Mouse (Mus musculus) midbrain, postnatal 0 days (tissue): Measurements from ENCODE around the gene Pcnx2. TPM values are rescaled to one million over a fixed set of nuclear protein-coding genes. Genes with fewer than 3 reads are reported as not detected.

Experiments used
- ATAC-seq: fragments of 200-750 bp; cut with Nextera tagmentation; 2 replicates; pipeline ENCODE4 v1.8.0; 2017; ENCODE audit warnings: moderate number of reproducible peaks, mild to moderate bottlenecking, moderate TSS enrichment, moderate library complexity; ENCODE audit not compliant: low FRiP score
- DNase-seq: peaks from one replicate; pipeline ENCODE4 v3.0.0-alpha.2; 2015; ENCODE audit warnings: low spot score
- H3K27ac ChIP-seq: fragments of 300-500 bp; sonication (generic); 2 replicates; pipeline ENCODE4 v1.5.1; 2014; ENCODE audit warnings: low read depth, mild to moderate bottlenecking, low read length, mixed read lengths
- H3K27me3 ChIP-seq: fragments of 300-500 bp; sonication (generic); 2 replicates; pipeline ENCODE4 v1.6.1; 2014; ENCODE audit warnings: low read length, control low read depth, mixed read lengths; ENCODE audit not compliant: insufficient read depth
- H3K36me3 ChIP-seq: fragments of 300-500 bp; sonication (generic); 2 replicates; pipeline ENCODE4 v1.6.1; 2014; ENCODE audit warnings: low read length, control low read depth, mixed read lengths; ENCODE audit not compliant: insufficient read depth
- H3K4me1 ChIP-seq: fragments of 300-500 bp; sonication (generic); 2 replicates; pipeline ENCODE4 v1.6.1; 2014; ENCODE audit warnings: mild to moderate bottlenecking, control low read depth, antibody characterized with exemption, low read length, mixed read lengths; ENCODE audit not compliant: insufficient read depth
- H3K4me2 ChIP-seq: fragments of 300-500 bp; sonication (generic); 2 replicates; pipeline ENCODE4 v1.6.1; 2014; ENCODE audit warnings: low read depth, mild to moderate bottlenecking, low read length, mixed read lengths; ENCODE audit not compliant: poor library complexity, severe bottlenecking
- H3K4me3 ChIP-seq: fragments of 300-500 bp; sonication (generic); 2 replicates; pipeline ENCODE4 v1.5.1; 2014; ENCODE audit warnings: low read depth, mild to moderate bottlenecking, low read length, moderate library complexity
- H3K9ac ChIP-seq: fragments of 300-500 bp; sonication (generic); replicated peaks from 2 replicates; pipeline ENCODE4 v1.6.1; 2014; ENCODE audit warnings: mild to moderate bottlenecking, low read length, moderate library complexity, mixed read lengths; ENCODE audit not compliant: poor library complexity, severe bottlenecking
- H3K9me3 ChIP-seq: fragments of 300-500 bp; sonication (generic); 2 replicates; pipeline ENCODE4 v1.6.1; 2016; ENCODE audit warnings: low read length, control low read depth
- CTCF ChIP-seq: IDR thresholded peaks from 2 replicates; pipeline ENCODE4 v1.5.1; 2016; ENCODE audit warnings: antibody characterized with exemption, mild to moderate bottlenecking
- WGBS: fragments of 180-500 bp; shearing (Covaris S2); extraction: QIAGEN DNeasy Blood & Tissue Kit; methylation state at CpG from one replicate; pipeline ENCODE4 v1.1.7; 2014; 5-methylcytosine and 5-hydroxymethylcytosine counted together
- polyA plus RNA-seq: library from polyadenylated mRNA; unstranded; fragments of >200 nt; fragmentation: Nextera tagmentation; extraction: Ambion mirVana; gene quantifications from 2 replicates; pipeline ENCODE4 v1.2.1, GENCODE M21; 2015
- total RNA-seq: library from RNA; depleted of rRNA; stranded (reverse); fragments of >200 nt; gene quantifications from 2 replicates; pipeline ENCODE4 v1.2.3, GENCODE M21; 2014

Gene Pcnx2
- total and polyA plus RNA-seq, 2 experiments from 2014 or later, result 3.2 to 16.4 TPM

DNA sequence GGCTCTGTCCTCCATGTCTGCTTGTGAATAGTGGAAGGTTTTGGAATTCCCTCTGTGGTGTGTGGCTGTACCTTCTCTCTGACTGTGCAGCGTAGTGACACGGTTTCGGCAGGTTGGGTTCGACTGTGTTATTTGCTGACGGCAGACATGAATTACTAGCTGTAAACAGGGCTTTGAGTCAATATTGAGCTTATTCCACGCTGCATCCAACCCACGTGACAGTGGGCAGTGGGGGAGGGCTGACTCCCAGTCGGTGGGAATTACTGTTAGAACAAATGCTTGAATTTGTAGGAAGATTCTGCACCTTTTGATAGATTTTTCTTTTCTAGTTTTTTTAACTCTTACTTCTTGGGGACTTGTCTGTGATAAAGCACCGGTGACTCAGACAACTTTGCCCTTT, 16.3 kb upstream of the Pcnx2 start:
- DNase-seq (no peak), ATAC-seq (no peak)
- no peaks in the 10 kb centered on the region for H3K36me3 ChIP-seq
- H3K4me1 ChIP-seq, result no peaks in the 10 kb centered on the region
- no peak overlapping the region for H3K4me2 ChIP-seq
- H3K27ac ChIP-seq, result no peak overlapping the region
- TF ChIP-seq CTCF, result no peak
- no peak overlapping the region for H3K9ac ChIP-seq
- H3K4me3 ChIP-seq, result no peak overlapping the region
- H3K9me3 ChIP-seq, result no peaks in the 10 kb centered on the region
- 82% methylated on average over 9 of the region's 9 CpGs for WGBS
- H3K27me3 ChIP-seq, result peaks cover 31% of the 10 kb centered on the region

DNA sequence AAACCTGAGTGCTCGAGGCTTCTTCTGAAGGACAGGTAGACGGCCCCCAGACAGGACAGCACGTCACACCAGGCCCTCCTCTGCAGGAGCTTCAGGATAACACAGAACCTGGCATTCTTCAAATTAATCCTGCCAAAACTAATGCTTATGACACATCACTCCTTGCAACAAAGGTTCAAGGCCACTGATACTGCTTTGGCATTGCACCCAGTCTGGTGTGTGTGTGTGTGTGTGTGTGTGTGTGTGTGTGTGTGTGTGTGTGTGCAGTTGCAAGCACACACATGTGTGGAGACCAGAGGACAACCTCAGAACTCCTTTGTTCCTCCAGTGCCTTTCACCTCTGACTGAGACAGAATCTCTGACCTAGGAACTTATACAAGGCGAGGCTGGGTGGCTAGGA, 15.1 kb upstream of the Pcnx2 start:
- Histone ChIP-seq H3K4me3 (no peak overlapping the region), H3K36me3 (no peaks in the 10 kb centered on the region), H3K4me2 (no peak overlapping the region), H3K9me3 (no peaks in the 10 kb centered on the region), H3K27ac (no peak overlapping the region), H3K9ac (no peak overlapping the region), H3K4me1 (no peaks in the 10 kb centered on the region), H3K27me3 (peaks cover 43% of the 10 kb centered on the region)
- ATAC-seq (no peak), DNase-seq (no peak)
- 89% methylated on average over 4 of the region's 4 CpGs for WGBS
- no peak for TF ChIP-seq CTCF

DNA sequence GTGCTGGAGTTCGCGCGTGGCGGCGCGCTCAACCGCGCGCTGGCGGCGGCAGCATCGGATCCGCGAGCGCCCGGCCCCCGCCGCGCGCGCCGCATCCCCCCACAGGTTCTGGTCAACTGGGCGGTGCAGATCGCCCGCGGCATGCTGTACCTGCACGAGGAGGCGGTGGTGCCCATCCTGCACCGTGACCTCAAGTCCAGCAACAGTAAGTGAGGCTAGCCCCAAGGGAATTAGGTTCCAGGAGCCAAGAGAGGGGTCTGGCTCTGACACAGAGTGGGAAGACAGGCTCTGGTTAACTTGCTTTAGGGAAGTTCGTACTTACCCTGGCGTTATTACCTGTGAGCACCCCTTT, 13.1 kb upstream of the Pcnx2 start:
- Histone ChIP-seq H3K4me3 (peak overlapping the region; percentile 68), H3K9ac (peak overlapping the region; percentile 50), H3K9me3 (no peaks in the 10 kb centered on the region), H3K4me2 (peak overlapping the region; percentile 97), H3K27ac (no peak overlapping the region), H3K27me3 (peaks cover 43% of the 10 kb centered on the region), H3K36me3 (no peaks in the 10 kb centered on the region), H3K4me1 (no peaks in the 10 kb centered on the region)
- no peak; the same call in 1 of the 2 replicates for TF ChIP-seq CTCF
- DNase-seq (no peak), ATAC-seq (no peak)
- WGBS, result 3% methylated on average over 29 of the region's 31 CpGs

DNA sequence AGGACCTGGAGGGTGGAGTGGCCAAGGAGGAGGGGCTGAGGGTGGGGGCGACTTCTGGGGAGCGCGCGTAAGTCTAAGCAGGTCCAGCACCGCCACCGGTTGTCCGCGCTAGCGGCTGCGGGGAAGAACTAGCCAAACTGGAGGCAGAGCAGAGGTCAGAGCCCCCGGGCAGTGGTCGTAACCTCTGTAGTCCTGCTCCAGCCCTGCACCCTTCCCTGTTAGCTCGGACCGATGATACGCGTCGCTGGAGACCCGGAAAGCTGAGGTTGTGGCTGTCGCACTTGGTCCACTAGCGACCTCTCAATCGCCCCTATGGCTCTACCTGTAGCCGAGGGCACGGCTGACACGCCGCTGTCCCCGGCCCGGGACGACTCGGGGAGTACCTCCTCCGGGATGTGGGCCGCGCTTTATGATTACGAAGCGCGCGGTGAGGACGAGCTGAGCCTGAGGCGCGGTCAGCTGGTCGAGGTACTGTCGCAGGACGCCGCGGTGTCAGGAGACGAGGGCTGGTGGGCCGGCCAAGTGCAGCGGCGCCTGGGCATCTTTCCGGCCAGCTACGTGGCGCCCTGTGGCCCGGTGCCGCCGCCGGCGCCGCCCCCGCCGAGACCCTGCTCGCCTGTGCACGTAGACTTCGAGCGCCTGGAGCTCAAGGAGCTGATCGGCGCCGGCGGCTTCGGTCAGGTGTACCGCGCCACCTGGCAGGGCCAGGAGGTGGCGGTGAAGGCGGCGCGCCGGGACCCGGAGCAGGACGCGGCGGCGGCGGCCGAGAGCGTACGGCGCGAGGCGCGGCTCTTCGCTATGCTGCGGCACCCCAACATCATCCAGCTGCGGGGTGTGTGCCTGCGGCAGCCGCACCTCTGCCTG, 12.5 kb upstream of the Pcnx2 start, which contains the start of gene Map3k21:
Gene Map3k21, plus strand, starts transcription at position 86 of the 864 bp plus-strand sequence.
- peak within 1 kb of the TSS; percentile 68 for H3K4me3 ChIP-seq
- DNase-seq (peak; percentile 19), ATAC-seq (peak; percentile 69)
- peaks cover 43% of the 10 kb centered on the region for H3K27me3 ChIP-seq
- no peaks in the 10 kb centered on the region for H3K4me1 ChIP-seq
- peak; percentile 15; the same call in 1 of the 2 replicates for TF ChIP-seq CTCF
- peak within 1 kb of the TSS; percentile 97 for H3K4me2 ChIP-seq
- H3K9me3 ChIP-seq, result no peaks in the 10 kb centered on the region
- peak within 1 kb of the TSS; percentile 50 for H3K9ac ChIP-seq
- WGBS, result under 1% methylated on average over 84 of the region's 93 CpGs
- H3K27ac ChIP-seq, result no peak within 1 kb of the TSS
- H3K36me3 ChIP-seq, result no peaks in the 10 kb centered on the region

DNA sequence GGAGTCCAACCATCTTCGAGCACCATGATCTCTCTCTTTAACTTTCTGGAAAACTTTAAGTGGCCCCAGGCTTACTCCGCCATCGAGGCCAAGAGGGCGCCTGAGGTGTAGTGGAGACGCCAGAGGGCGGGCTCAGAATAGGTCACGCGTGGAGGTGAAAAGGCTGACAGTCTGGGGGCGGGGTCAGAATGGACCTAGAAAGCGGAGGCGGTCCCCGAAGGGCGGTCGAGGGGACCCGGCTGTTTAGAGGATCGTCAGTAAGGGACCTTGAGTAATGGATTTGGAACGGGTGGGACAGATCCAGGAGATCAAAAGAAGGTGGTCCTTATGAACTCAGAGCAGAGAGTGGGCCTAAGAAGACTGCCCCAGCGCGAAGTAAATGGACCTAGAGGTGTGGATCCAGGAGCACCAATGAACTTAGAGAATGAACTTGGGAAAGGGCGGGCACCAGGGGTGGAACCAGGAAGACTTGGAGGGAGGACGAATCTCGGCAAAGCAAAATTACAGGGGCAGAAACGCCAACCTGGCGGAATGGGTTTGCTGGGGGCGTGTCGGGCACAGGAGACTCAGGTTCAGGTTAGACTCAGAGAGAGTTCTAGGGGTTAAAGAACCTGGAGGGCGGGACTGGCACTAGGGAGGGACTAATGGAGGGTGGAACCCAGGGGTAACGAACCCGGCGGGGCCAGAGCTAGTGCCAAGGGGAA, 11.7 kb upstream of the Pcnx2 start:
- H3K4me1 ChIP-seq, result no peaks in the 10 kb centered on the region
- H3K27ac ChIP-seq, result no peak overlapping the region
- peak overlapping the region; percentile 68 for H3K4me3 ChIP-seq
- 3% methylated on average over 30 of the region's 30 CpGs for WGBS
- H3K9ac ChIP-seq, result no peak overlapping the region
- H3K36me3 ChIP-seq, result no peaks in the 10 kb centered on the region
- DNase-seq (no peak), ATAC-seq (no peak)
- peaks cover 43% of the 10 kb centered on the region for H3K27me3 ChIP-seq
- H3K9me3 ChIP-seq, result no peaks in the 10 kb centered on the region
- TF ChIP-seq CTCF, result no peak
- peak overlapping the region; percentile 97 for H3K4me2 ChIP-seq

DNA sequence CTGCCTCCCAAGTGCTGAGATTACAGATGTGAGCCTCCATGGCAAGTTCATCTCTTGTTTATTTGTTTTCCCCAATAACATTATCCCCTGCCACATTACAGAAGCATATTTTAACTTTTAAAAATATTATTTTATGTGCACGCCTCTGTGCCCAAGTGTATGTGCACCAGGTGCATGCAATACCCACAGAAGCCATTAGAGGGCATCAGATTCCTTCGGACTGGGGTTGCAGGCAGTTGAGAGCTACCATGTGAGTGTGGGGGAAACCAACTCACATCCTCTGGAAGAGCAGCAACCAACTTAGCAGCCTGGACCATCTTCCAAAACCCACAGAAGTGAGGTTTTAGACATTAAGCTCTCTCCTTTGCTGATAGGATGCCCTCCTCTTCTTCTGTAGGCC, 9.2 kb upstream of the Pcnx2 start:
- WGBS, result 84% methylated on average over 2 of the region's 2 CpGs
- no peaks in the 10 kb centered on the region for H3K9me3 ChIP-seq
- no peaks in the 10 kb centered on the region for H3K4me1 ChIP-seq
- peaks cover 35% of the 10 kb centered on the region for H3K27me3 ChIP-seq
- TF ChIP-seq CTCF, result peak; percentile 43
- H3K27ac ChIP-seq, result no peak overlapping the region
- no peak overlapping the region for H3K4me3 ChIP-seq
- H3K9ac ChIP-seq, result no peak overlapping the region
- ATAC-seq (no peak), DNase-seq (no peak)
- H3K36me3 ChIP-seq, result no peaks in the 10 kb centered on the region
- H3K4me2 ChIP-seq, result no peak overlapping the region
